8 mouse cellular contexts compared by ENCODE assay signal in the genomic region with DNA sequence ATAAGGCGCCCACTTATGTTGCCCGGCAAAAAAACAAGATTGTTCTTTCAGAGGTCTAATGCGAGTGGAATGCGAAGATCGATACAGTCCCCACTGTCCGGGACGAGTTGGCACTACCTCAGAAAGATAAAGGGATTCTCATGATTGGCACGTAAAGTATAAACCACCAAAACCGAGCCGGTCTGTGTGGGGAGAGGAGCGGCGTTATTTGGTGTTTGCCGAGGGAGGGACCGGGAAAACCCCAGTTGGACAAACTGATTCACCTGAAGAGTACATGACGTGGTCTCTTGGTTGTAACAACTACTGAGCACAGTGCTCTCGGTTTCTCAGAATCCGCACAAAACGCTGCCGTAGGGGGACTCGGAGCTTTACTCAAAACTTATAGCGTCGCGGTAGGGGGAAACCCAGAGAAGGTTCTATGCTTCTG. TPM values are rescaled to one million over a fixed set of nuclear protein-coding genes. Genes with fewer than 3 reads are reported as not detected.
DNase-seq lines count a peak whose midpoint lies in the region; ATAC-seq and TF ChIP-seq lines count a peak whose summit lies in the region.

No protein-coding gene starts in this region.

- H3K27ac ChIP-seq in neural tube, embryonic 11.5 days (ENCODE audit: low read depth, low read length) = peak overlapping the region; percentile 56; the same call in 1 of the 2 replicates
- peak overlapping the region; percentile 97; the same call in 1 of the 2 replicates for H3K27ac ChIP-seq in embryonic facial prominence, embryonic 14.5 days (replicated peaks; ENCODE audit: low read depth, low read length)
- H3K27ac ChIP-seq in intestine, postnatal 0 days (ENCODE audit: low read depth, low read length) = peak overlapping the region; percentile 92
- H3K27ac ChIP-seq in midbrain, embryonic 15.5 days = peak overlapping the region; percentile 79; the same call in 1 of the 2 replicates

- no peaks in the 10 kb centered on the region for H3K27me3 ChIP-seq in neural tube, embryonic 11.5 days (ENCODE audit: control insufficient read depth, insufficient read depth, low read length)
- H3K27me3 ChIP-seq in embryonic facial prominence, embryonic 14.5 days (replicated peaks; ENCODE audit: control insufficient read depth, insufficient read depth, low read length) = no peaks in the 10 kb centered on the region
- no peaks in the 10 kb centered on the region for H3K27me3 ChIP-seq in intestine, postnatal 0 days (replicated peaks; ENCODE audit: control insufficient read depth, insufficient read depth, low read length)
- H3K27me3 ChIP-seq in midbrain, embryonic 15.5 days (replicated peaks) = no peaks in the 10 kb centered on the region

- peak overlapping the region; percentile 56 for H3K4me3 ChIP-seq in neural tube, embryonic 11.5 days (ENCODE audit: low read depth, low read length)
- H3K4me3 ChIP-seq in embryonic facial prominence, embryonic 14.5 days (ENCODE audit: low read depth, low read length) = peak overlapping the region; percentile 70
- peak overlapping the region; percentile 69 for H3K4me3 ChIP-seq in intestine, postnatal 0 days (ENCODE audit: low read depth, low read length)
- H3K4me3 ChIP-seq in midbrain, embryonic 15.5 days = peak overlapping the region; percentile 59

- no peaks in the 10 kb centered on the region for H3K9me3 ChIP-seq in neural tube, embryonic 11.5 days (ENCODE audit: control insufficient read depth, low read length)
- H3K9me3 ChIP-seq in embryonic facial prominence, embryonic 14.5 days (ENCODE audit: control insufficient read depth, low read length) = no peaks in the 10 kb centered on the region
- no peaks in the 10 kb centered on the region for H3K9me3 ChIP-seq in intestine, postnatal 0 days (ENCODE audit: control insufficient read depth)
- no peaks in the 10 kb centered on the region for H3K9me3 ChIP-seq in midbrain, embryonic 15.5 days

- 1% methylated on average over 23 of the region's 23 CpGs for WGBS in neural tube, embryonic 11.5 days
- WGBS in embryonic facial prominence, embryonic 14.5 days = under 1% methylated on average over 23 of the region's 23 CpGs
- WGBS in intestine, postnatal 0 days = under 1% methylated on average over 23 of the region's 23 CpGs
- WGBS in midbrain, embryonic 15.5 days = 1% methylated on average over 23 of the region's 23 CpGs

- H3K4me1 ChIP-seq in neural tube, embryonic 11.5 days (ENCODE audit: control insufficient read depth, insufficient read depth, low read length) = peaks cover 22% of the 10 kb centered on the region
- H3K4me1 ChIP-seq in embryonic facial prominence, embryonic 14.5 days (ENCODE audit: control insufficient read depth, insufficient read depth, low read length) = peaks cover 16% of the 10 kb centered on the region
- no peaks in the 10 kb centered on the region for H3K4me1 ChIP-seq in intestine, postnatal 0 days (replicated peaks; ENCODE audit: control insufficient read depth, insufficient read depth, low read length)
- peaks cover 47% of the 10 kb centered on the region for H3K4me1 ChIP-seq in midbrain, embryonic 15.5 days

- peak overlapping the region; percentile 50; the same call in 1 of the 2 replicates for H3K9ac ChIP-seq in neural tube, embryonic 11.5 days (ENCODE audit: low read length)
- peak overlapping the region; percentile 86 for H3K9ac ChIP-seq in embryonic facial prominence, embryonic 14.5 days (ENCODE audit: low read depth, low read length)
- peak overlapping the region; percentile 35 for H3K9ac ChIP-seq in intestine, postnatal 0 days (ENCODE audit: low read depth, low read length)
- H3K9ac ChIP-seq in midbrain, embryonic 15.5 days = no peak overlapping the region

- peak overlapping the region; percentile 90 for H3K4me2 ChIP-seq in neural tube, embryonic 11.5 days (ENCODE audit: low read depth)
- peak overlapping the region; percentile 98 for H3K4me2 ChIP-seq in embryonic facial prominence, embryonic 14.5 days (ENCODE audit: low read depth, low read length)
- peak overlapping the region; percentile 94 for H3K4me2 ChIP-seq in intestine, postnatal 0 days (replicated peaks; ENCODE audit: low read depth)
- H3K4me2 ChIP-seq in midbrain, embryonic 15.5 days = peak overlapping the region; percentile 76

- TF ChIP-seq CTCF in intestine, postnatal 0 days (IDR thresholded peaks at IDR 0.05; ENCODE audit: low read depth) = no peak

- H3K36me3 ChIP-seq in neural tube, embryonic 11.5 days (ENCODE audit: control insufficient read depth, insufficient read depth, low read length) = peaks cover 7% of the 10 kb centered on the region
- H3K36me3 ChIP-seq in embryonic facial prominence, embryonic 14.5 days (ENCODE audit: control insufficient read depth, insufficient read depth, low read length) = peaks cover 27% of the 10 kb centered on the region
- H3K36me3 ChIP-seq in intestine, postnatal 0 days (ENCODE audit: control insufficient read depth, insufficient read depth) = peaks cover 19% of the 10 kb centered on the region
- peaks cover 17% of the 10 kb centered on the region for H3K36me3 ChIP-seq in midbrain, embryonic 15.5 days (replicated peaks)

- no peak for ATAC-seq in neural tube, embryonic 11.5 days (ENCODE audit: insufficient read depth, low FRiP score, low TSS enrichment)
- ATAC-seq in embryonic facial prominence, embryonic 14.5 days (ENCODE audit: low read depth) = no peak
- ATAC-seq in intestine, postnatal 0 days = no peak
- ATAC-seq in midbrain, embryonic 15.5 days (replicated peaks) = no peak

- DNase-seq in neural tube, embryonic 11.5 days (ENCODE audit: low spot score) = no peak
- DNase-seq in neural tube, embryonic 10.5 days (ENCODE audit: extremely low spot score, low spot score) = no peak
- no peak for DNase-seq in embryonic facial prominence, embryonic 14.5 days (ENCODE audit: low spot score)
- DNase-seq in adrenal gland, postnatal 25 days = no peak
- no peak for DNase-seq in adrenal gland, postnatal 10 days
- DNase-seq in adrenal gland, postnatal 14 days = no peak

RNA-seq across cellular contexts. Expression of a gene that starts 0.4 kb away (rescaled TPM):
- polyA plus RNA-seq in neural tube, embryonic 11.5 days (2014; fragmentation: Nextera tagmentation; extraction: Ambion mirVana) = 9.1 and 9.9 TPM in 2 replicates
- polyA plus RNA-seq in embryonic facial prominence, embryonic 14.5 days (2014; fragmentation: Nextera tagmentation; extraction: Ambion mirVana) = 22.2 and 23.8 TPM in 2 replicates
- polyA plus RNA-seq in intestine, postnatal 0 days (2015; fragmentation: Nextera tagmentation; extraction: Ambion mirVana) = 14.1 and 16.1 TPM in 2 replicates
- 7.4 and 7.6 TPM in 2 replicates for polyA plus RNA-seq in midbrain, embryonic 15.5 days (2015; fragmentation: Nextera tagmentation; extraction: Ambion mirVana)
- total RNA-seq in adrenal gland, postnatal 25 days (2021) = 73.0 and 107 TPM in 2 replicates
- 10 to 100 TPM; 34.4 to 45.6 TPM for total RNA-seq in adrenal gland, postnatal 10 days (2021)
- 36.4 and 46.4 TPM in 2 replicates for total RNA-seq in adrenal gland, postnatal 14 days (2021)

RNA-seq across cellular contexts. Expression of a gene that starts 0.4 kb away (rescaled TPM):
- 6.6 and 7.8 TPM in 2 replicates for polyA plus RNA-seq in neural tube, embryonic 11.5 days (2014; fragmentation: Nextera tagmentation; extraction: Ambion mirVana)
- polyA plus RNA-seq in embryonic facial prominence, embryonic 14.5 days (2014; fragmentation: Nextera tagmentation; extraction: Ambion mirVana) = 10.8 and 12.6 TPM in 2 replicates
- polyA plus RNA-seq in intestine, postnatal 0 days (2015; fragmentation: Nextera tagmentation; extraction: Ambion mirVana) = 5.7 and 5.8 TPM in 2 replicates
- 6.5 and 7.3 TPM in 2 replicates for polyA plus RNA-seq in midbrain, embryonic 15.5 days (2015; fragmentation: Nextera tagmentation; extraction: Ambion mirVana)
- 15.7 and 17.6 TPM in 2 replicates for total RNA-seq in adrenal gland, postnatal 25 days (2021)
- total RNA-seq in adrenal gland, postnatal 10 days (2021) = 10 to 100 TPM in 1 of 2 experiments, 1 to 10 TPM in 1; 8.6 to 10.9 TPM
- 8.5 and 9.0 TPM in 2 replicates for total RNA-seq in adrenal gland, postnatal 14 days (2021)

RNA-seq across cellular contexts. Expression of a gene that starts 6.5 kb away (rescaled TPM):
- 1,230 and 1,275 TPM in 2 replicates for polyA plus RNA-seq in neural tube, embryonic 11.5 days (2014; fragmentation: Nextera tagmentation; extraction: Ambion mirVana)
- polyA plus RNA-seq in embryonic facial prominence, embryonic 14.5 days (2014; fragmentation: Nextera tagmentation; extraction: Ambion mirVana) = 1,626 and 1,746 TPM in 2 replicates
- polyA plus RNA-seq in intestine, postnatal 0 days (2015; fragmentation: Nextera tagmentation; extraction: Ambion mirVana) = 762 and 768 TPM in 2 replicates
- 695 and 703 TPM in 2 replicates for polyA plus RNA-seq in midbrain, embryonic 15.5 days (2015; fragmentation: Nextera tagmentation; extraction: Ambion mirVana)
- 1,910 and 2,113 TPM in 2 replicates for total RNA-seq in adrenal gland, postnatal 25 days (2021)
- 1,000 to 10,000 TPM; 1,780 to 1,853 TPM for total RNA-seq in adrenal gland, postnatal 10 days (2021)
- 1,759 and 1,890 TPM in 2 replicates for total RNA-seq in adrenal gland, postnatal 14 days (2021)

RNA-seq across cellular contexts. Expression of a gene that starts 11.3 kb away (rescaled TPM):
- 75.3 and 82.7 TPM in 2 replicates for polyA plus RNA-seq in neural tube, embryonic 11.5 days (2014; fragmentation: Nextera tagmentation; extraction: Ambion mirVana)
- 136 and 156 TPM in 2 replicates for polyA plus RNA-seq in embryonic facial prominence, embryonic 14.5 days (2014; fragmentation: Nextera tagmentation; extraction: Ambion mirVana)
- 33.9 and 35.4 TPM in 2 replicates for polyA plus RNA-seq in intestine, postnatal 0 days (2015; fragmentation: Nextera tagmentation; extraction: Ambion mirVana)
- 56.3 and 61.5 TPM in 2 replicates for polyA plus RNA-seq in midbrain, embryonic 15.5 days (2015; fragmentation: Nextera tagmentation; extraction: Ambion mirVana)
- total RNA-seq in adrenal gland, postnatal 25 days (2021) = 90.8 and 97.4 TPM in 2 replicates
- total RNA-seq in adrenal gland, postnatal 10 days (2021) = 100 to 1,000 TPM in 1 of 2 experiments, 10 to 100 TPM in 1; 93.0 to 100 TPM
- total RNA-seq in adrenal gland, postnatal 14 days (2021) = 89.2 and 92.2 TPM in 2 replicates

RNA-seq across cellular contexts. Expression of a gene that starts 11.5 kb away (rescaled TPM):
- polyA plus RNA-seq in neural tube, embryonic 11.5 days (2014; fragmentation: Nextera tagmentation; extraction: Ambion mirVana) = 109 and 124 TPM in 2 replicates
- 52.4 and 60.8 TPM in 2 replicates for polyA plus RNA-seq in embryonic facial prominence, embryonic 14.5 days (2014; fragmentation: Nextera tagmentation; extraction: Ambion mirVana)
- 30.8 and 30.9 TPM in 2 replicates for polyA plus RNA-seq in intestine, postnatal 0 days (2015; fragmentation: Nextera tagmentation; extraction: Ambion mirVana)
- 101 and 107 TPM in 2 replicates for polyA plus RNA-seq in midbrain, embryonic 15.5 days (2015; fragmentation: Nextera tagmentation; extraction: Ambion mirVana)
- 35.6 and 42.3 TPM in 2 replicates for total RNA-seq in adrenal gland, postnatal 25 days (2021)
- 10 to 100 TPM; 52.2 to 53.0 TPM for total RNA-seq in adrenal gland, postnatal 10 days (2021)
- total RNA-seq in adrenal gland, postnatal 14 days (2021) = 47.2 and 50.7 TPM in 2 replicates
